Mouse (Mus musculus) heart, postnatal 36 days (tissue): ENCODE data around the gene Card11. TPM values are rescaled to one million over a fixed set of nuclear protein-coding genes. Genes with fewer than 3 reads are reported as not detected.

ENCODE experiments used
- DNase-seq, 2 experiments: peaks; one replicate each; pipeline ENCODE4 v3.0.0; 2021 to 2022
- intact Hi-C: fragments of 180-260 bp; cut with DNase I; formaldehyde crosslinking; loops from one replicate; pipeline ENCODE4 v1.15.1; 2025
- total RNA-seq, 2 experiments: library from RNA; stranded (reverse); gene quantifications; 2 replicates each; pipeline ENCODE4 v1.2.3; 2021

Gene Card11
- total RNA-seq, 2 experiments from 2014 or later, result 0.19 to 0.56 TPM

DNA sequence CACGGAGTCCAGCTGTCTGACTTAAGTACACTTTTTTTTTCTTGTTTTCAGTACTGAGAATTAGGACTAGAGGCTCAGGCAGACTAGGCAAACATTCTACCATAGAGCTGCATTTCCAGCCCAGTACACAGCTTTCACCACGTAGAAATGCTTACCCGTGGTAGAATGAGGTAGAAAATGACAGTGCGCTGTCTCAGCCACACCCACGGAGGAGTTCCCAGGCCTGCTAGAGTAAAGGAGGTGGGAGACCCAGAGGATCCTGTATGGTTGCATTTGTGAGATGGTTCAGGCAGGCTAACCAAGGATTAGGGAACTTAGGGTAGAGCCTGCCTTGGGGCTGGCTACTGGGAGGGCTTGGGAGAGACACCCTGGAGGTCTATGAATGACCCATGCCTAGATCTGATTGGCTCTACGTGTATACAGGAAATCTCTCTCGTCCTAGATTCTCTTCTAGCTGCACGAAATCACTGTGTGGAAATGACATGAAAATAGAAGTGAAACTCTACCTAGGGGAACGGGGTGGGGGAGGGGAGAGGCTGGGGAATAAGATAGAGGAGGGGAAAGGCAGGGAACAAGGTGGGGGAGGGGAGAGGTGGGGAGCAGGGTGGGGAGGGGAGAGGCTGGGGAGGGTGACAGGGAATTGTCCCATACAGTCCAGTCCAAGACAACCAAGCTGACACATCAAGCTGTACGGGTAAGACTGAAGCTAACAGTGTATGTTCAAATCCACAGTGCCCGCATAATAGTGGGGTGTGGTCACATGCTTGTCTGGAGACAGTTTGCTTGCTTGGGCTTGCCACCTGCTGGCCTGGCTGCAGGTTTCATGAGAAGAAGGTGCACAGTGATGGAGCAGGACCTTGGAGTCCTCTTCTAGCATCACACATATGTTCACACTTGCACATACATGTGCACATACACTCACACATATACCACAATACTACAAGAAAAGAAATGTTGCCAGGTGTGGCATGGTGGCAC is 8.0 kb downstream of the Card11 start:
- intact Hi-C loops, result no loop called here
- no peak for DNase-seq

GRCm38 (mm10) chr5:140985311-140986050 is 14.9 kb downstream of the Card11 start:
- no peak for DNase-seq
- intact Hi-C loops, result no loop called here

DNA sequence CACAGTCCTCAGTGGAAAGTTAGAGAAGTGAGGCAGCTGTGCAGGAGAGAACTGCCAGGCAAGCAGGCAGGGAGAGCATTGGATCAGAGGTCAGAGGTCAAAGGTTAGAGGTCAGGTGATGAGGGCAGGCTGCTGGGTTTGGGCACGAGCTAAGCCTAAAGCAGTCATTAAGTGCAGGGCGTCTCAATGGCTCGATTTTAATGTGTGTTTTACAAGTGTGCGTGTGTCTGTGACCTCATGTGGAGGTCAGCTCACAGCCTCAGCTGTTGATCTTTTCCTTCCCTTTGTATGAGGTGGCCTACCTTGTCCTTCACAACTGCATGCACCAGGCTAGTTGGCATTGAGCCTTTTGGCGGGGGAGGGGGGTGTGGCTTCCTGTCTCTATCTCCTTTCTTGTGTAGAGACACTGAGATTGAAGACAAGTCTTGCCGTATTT is 19.0 kb downstream of the Card11 start:
- intact Hi-C loops, result no loop called here
- DNase-seq, result no peak

- intact Hi-C loops, result no loop called here
Measured at GRCm38 (mm10) chr5:140980783-140981182, 19.6 kb downstream of the Card11 start.

GRCm38 (mm10) chr5:140980051-140980450 is 20.3 kb downstream of the Card11 start:
- no peak for DNase-seq
- intact Hi-C loops, result no loop called here

More at GRCm38 (mm10) chr5:140980783-140981182, 19.6 kb downstream of the Card11 start:
- DNase-seq, result no peak

DNA sequence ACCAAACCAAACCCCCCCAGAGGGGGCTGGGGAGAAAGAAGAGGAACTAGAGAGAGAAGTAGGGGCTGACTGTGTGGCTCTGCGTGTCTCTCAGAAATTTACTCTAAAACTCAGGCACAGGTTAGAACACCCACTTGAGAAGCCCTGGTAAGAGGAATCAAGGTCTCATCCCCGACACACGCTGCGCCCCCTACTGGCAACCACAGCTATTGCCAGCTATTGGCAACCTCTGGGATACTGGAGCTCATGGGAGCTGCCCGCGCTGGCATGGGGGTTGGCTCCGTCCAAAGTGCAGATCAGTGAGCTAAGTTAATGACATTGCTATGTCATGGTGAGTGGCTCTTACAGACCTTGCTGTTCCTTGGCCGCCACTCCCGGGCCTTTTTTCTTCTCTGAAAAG is 37.4 kb downstream of the Card11 start:
- intact Hi-C loops, result loop anchor here (5.0 kb wide), 1 partner anchor 96 kb away; no protein-coding TSS in a partner anchor

GRCm38 (mm10) chr5:140960732-140961131 is 39.6 kb downstream of the Card11 start:
- intact Hi-C loops, result loop anchor here (5.0 kb wide), 1 partner anchor 93 kb away; no protein-coding TSS in a partner anchor
- no peak for DNase-seq

More for the DNA sequence above, 37.4 kb downstream of the Card11 start:
- peak; percentile 9 to 35 for DNase-seq

- DNase-seq, result no peak
- intact Hi-C loops, result no loop called here
Measured at GRCm38 (mm10) chr5:140959160-140959559, 41.2 kb downstream of the Card11 start.

- intact Hi-C loops, result no loop called here
- no peak for DNase-seq
Measured at GRCm38 (mm10) chr5:140957106-140957505, 43.3 kb downstream of the Card11 start.

DNA sequence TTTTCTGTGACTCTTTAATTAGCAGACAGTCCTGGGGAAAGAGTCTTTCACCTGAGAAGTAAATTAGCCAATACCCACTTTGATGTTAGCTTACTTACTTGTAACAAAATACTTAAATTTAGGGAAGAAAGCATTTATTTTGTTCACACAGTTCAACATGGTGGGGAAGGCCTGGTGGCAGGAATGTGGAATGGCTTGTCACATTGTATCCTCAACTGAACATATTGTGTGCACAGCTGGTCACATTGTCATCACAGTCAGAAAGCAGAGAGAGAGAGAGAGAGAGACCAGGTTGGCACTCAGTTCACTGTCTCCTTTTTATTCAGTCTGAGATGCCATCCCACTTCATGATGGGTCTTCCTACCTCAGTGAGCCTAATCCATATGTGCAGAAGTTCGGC is 44.7 kb downstream of the Card11 start:
- intact Hi-C loops, result no loop called here
- DNase-seq, result no peak

DNA sequence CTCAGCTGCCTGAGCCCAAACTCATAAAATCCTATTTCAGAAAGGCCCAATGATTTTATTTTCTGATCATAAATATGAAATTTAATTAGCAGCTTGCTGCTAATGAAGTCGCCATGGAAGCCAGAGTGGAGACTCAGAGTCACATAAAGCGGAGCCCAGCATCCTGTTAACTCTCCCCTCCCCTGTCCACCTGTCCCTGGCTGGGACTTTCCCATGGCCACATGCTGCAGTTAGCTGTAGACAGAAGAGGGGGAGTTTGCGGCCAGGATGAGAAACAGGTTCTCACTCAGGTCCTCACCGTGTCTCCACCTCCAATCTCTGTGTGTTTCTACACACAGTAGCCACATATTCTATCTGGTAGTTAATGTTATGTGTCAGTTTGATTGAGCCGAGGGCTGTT is 48.6 kb downstream of the Card11 start:
- intact Hi-C loops, result no loop called here
- DNase-seq, result no peak

DNA sequence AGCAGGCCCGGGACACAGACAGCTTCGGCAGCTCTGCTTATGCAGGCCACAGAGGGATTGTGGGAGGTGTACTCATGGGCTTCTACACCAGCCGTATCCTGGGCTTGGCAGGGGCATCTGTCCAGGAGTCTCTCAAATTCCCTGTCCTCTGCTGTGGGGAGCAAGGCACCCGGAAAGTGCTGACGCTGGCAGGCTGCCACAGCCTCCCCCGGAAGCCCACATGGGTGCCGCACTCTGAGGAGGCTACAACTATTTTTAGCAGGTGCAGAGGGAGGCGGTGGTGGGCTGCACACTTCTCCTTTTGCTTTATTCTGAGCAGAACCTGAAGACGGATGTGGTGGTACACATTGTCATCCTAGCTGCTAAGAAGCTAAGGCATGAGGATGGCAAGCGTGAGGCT is 52.4 kb downstream of the Card11 start:
- intact Hi-C loops, result no loop called here

DNA sequence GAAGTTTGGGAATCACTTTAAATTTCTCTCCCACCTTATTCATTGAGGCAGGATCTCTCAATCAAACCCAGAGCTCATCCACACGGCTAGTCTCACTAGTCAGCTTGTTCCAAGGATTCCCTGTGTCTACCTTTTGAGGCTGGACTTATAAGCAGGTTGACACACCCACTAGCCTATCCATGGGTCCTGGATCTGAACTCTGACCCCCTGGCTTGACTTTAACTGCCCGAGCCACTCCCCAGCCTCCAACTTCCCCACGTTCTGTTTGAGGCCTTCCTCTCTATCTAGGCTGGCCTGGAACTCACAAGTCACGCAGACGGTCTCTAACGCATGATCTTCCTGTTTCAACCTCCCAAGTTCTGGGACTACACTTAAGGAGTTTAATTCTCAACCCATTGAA is 54.3 kb downstream of the Card11 start:
- no peak for DNase-seq
- intact Hi-C loops, result no loop called here

More for the DNA sequence above, 52.4 kb downstream of the Card11 start:
- DNase-seq, result peak in 1 of 2 experiments; percentile 15

- DNase-seq, result no peak
- intact Hi-C loops, result no loop called here
Measured at GRCm38 (mm10) chr5:140944382-140945125, 55.8 kb downstream of the Card11 start.

DNA sequence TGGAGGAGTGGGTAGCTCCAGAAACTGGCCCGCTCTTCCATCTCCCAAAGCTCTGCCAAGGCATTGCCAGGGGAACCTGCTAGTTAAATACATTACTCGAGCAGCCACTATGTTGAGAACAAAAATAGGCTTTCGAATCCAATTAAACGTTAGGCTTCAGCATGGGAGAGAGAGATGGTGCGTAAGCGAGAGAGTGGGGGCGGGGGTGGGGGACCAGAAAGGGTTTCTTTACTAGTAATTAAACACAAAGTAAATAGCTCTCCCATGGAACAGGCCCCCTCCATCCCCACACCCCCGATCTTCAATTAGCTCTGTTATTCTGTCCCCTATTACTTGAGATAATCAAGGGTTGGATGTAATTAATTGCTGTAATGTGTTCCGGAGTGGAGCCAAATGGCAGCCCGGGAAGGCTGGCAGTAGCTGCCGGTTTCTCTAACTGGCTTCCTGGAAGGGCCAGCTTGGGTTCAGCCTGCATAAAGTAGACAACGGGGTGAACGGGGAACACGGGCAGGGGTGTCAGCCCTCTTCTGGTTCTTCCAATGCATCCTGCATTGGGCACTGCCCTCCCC is 59.4 kb downstream of the Card11 start:
- no peak for DNase-seq
- intact Hi-C loops, result no loop called here

- no peak for DNase-seq
- intact Hi-C loops, result no loop called here
Measured at GRCm38 (mm10) chr5:140940257-140940922, 60.0 kb downstream of the Card11 start.

DNA sequence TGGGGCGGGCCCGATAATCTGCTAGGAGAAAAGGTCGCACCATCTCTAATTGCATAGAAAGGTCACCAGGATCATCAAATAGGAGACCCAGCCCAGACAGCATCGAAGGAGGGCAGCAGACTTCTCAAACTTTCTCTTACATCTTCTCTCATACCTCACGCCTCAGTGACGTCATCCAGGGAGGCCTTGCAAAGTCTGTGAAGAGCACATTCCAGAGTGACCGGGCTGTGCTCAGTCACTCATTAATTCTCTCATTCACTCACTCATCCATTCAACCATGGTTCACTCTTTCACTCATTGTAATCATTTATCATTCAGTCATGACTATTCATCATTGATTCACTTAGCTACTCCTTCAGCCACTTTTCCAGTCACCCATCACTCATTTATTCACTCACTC is 63.6 kb downstream of the Card11 start:
- no peak for DNase-seq
- intact Hi-C loops, result no loop called here

- DNase-seq, result no peak
- intact Hi-C loops, result no loop called here
Measured at GRCm38 (mm10) chr5:140935848-140936247, 64.5 kb downstream of the Card11 start.

GRCm38 (mm10) chr5:140934639-140935315 is 65.6 kb downstream of the Card11 start:
- intact Hi-C loops, result no loop called here
- no peak for DNase-seq
